Mouse (Mus musculus) heart, embryonic 13.5 days (tissue): ENCODE measurements around the gene Rnf150. TPM values are rescaled to one million over a fixed set of nuclear protein-coding genes. Genes with fewer than 3 reads are reported as not detected.
A peak's percentile ranks its signal among the peaks of the same experiment; 100 is the strongest.

Experiments used
- ATAC-seq: fragments of 200-750 bp; cut with Nextera tagmentation; 2 replicates; pipeline ENCODE4 v1.8.0; 2017; ENCODE audit warnings: moderate TSS enrichment; ENCODE audit not compliant: insufficient number of reproducible peaks, low FRiP score, low TSS enrichment; ENCODE audit errors: extremely low read depth
- H3K27ac ChIP-seq: fragments of 300-500 bp; sonication (generic); replicated peaks from 2 replicates; pipeline ENCODE4 v1.5.1; 2015; ENCODE audit warnings: moderate library complexity, mild to moderate bottlenecking, inconsistent platforms
- H3K27me3 ChIP-seq: fragments of 300-500 bp; sonication (generic); replicated peaks from 2 replicates; pipeline ENCODE4 v1.6.1; 2015; ENCODE audit warnings: mild to moderate bottlenecking, inconsistent platforms
- H3K36me3 ChIP-seq: fragments of 300-500 bp; sonication (generic); 2 replicates; pipeline ENCODE4 v1.6.1; 2015; ENCODE audit warnings: mild to moderate bottlenecking, inconsistent platforms
- H3K4me1 ChIP-seq: fragments of 300-500 bp; sonication (generic); 2 replicates; pipeline ENCODE4 v1.6.1; 2015; ENCODE audit warnings: inconsistent platforms
- H3K4me2 ChIP-seq: fragments of 300-500 bp; sonication (generic); 2 replicates; pipeline ENCODE4 v1.6.1; 2015; ENCODE audit warnings: inconsistent platforms, mild to moderate bottlenecking, moderate library complexity
- H3K4me3 ChIP-seq: fragments of 300-500 bp; sonication (generic); 2 replicates; pipeline ENCODE4 v1.5.1; 2015; ENCODE audit warnings: moderate library complexity, mild to moderate bottlenecking, inconsistent platforms
- H3K9ac ChIP-seq: fragments of 300-500 bp; sonication (generic); 2 replicates; pipeline ENCODE4 v1.6.1; 2015; ENCODE audit warnings: inconsistent platforms, mild to moderate bottlenecking, moderate library complexity
- H3K9me3 ChIP-seq: fragments of 300-500 bp; sonication (generic); 2 replicates; pipeline ENCODE4 v1.6.1; 2016; ENCODE audit warnings: inconsistent platforms
- WGBS: fragments of 180-500 bp; shearing (Covaris S2); methylation state at CpG from one replicate; pipeline ENCODE4 v1.1.7; 2015; ENCODE audit warnings: mixed read lengths; 5-methylcytosine and 5-hydroxymethylcytosine counted together
- polyA plus RNA-seq: library from polyadenylated mRNA; unstranded; fragments of >200 nt; fragmentation: Nextera tagmentation; extraction: Ambion mirVana; gene quantifications from 2 replicates; pipeline ENCODE4 v1.2.1, GENCODE M21; 2015

Rnf150 gene
- polyA plus RNA-seq, 1 experiment from 2014 or later: 0.64 TPM

DNA sequence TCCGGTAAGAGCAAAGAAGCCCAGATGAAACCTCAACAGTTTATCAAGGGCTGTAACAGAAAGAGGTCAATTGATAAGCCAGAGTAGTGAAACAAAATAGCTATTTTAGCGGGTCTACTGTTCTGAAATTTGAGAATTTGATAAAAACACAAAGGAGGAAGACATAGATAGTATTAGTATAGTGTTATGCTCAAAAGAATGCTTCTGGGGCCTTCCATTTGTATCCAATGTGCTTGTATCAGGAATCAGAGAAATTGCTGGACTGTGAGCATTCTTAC is 3.9 kb upstream of the Rnf150 start:
- no peak for ATAC-seq
- 40% methylated on average over 2 of the region's 2 CpGs for WGBS
- H3K9ac ChIP-seq: no peak overlapping the region
- 0 out of 2 replicates have a peak, but pooled peaks cover 12% of the 10 kb centered on the region for H3K27me3 ChIP-seq
- H3K9me3 ChIP-seq: peaks cover 4% of the 10 kb centered on the region; the same call in 1 of the 2 replicates
- no peak overlapping the region for H3K4me3 ChIP-seq
- H3K4me2 ChIP-seq: no peak overlapping the region
- H3K36me3 ChIP-seq: no peaks in the 10 kb centered on the region
- H3K27ac ChIP-seq: no peak overlapping the region
- H3K4me1 ChIP-seq: peaks cover 10% of the 10 kb centered on the region

DNA sequence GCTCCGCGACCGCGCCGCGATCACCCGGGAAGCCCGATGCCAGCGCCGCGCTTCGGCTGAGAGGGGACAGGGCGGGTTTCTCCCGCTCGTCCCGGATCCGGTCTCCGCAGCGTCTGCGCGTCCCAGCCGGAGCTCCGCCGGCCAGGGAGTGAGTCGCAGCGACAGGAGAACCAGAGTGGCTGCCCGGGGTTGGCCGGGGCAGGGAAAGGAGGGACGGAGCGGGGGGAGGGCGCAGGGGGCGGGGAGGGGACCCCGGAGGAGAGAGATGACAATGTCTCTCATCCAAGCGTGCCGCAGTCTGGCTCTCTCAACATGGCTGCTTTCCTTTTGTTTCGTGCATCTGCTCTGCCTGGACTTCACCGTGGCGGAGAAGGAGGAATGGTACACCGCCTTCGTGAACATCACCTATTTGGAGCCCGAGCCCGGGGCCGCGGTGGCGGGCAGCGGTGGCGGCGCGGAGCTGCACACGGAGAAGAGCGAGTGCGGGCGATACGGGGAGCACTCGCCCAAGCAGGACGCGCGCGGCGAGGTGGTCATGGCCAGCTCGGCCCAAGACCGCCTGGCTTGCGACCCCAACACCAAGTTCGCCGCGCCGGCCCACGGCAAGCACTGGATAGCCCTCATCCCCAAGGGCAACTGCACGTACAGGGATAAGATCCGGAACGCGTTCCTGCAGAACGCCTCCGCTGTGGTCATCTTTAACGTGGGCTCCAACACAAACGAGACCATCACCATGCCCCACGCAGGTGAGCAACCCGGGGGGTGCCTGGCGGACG is 777 bp downstream of the Rnf150 start:
- Histone ChIP-seq H3K4me1 (peaks cover 20% of the 10 kb centered on the region), H3K27ac (peak overlapping the region; percentile 62), H3K4me2 (peak overlapping the region; percentile 87), H3K4me3 (peak overlapping the region; percentile 84), H3K36me3 (no peaks in the 10 kb centered on the region), H3K9ac (peak overlapping the region; percentile 85), H3K27me3 (0 out of 2 replicates have a peak, but pooled peaks cover 12% of the 10 kb centered on the region), H3K9me3 (no peaks in the 10 kb centered on the region)
- under 1% methylated on average over 69 of the region's 80 CpGs for WGBS
- peak; percentile 44; the same call in 1 of the 2 replicates for ATAC-seq

- Histone ChIP-seq H3K27me3 (0 out of 2 replicates have a peak, but pooled peaks cover 12% of the 10 kb centered on the region), H3K36me3 (no peaks in the 10 kb centered on the region), H3K4me2 (peak overlapping the region; percentile 87), H3K9me3 (no peaks in the 10 kb centered on the region), H3K4me1 (peaks cover 16% of the 10 kb centered on the region), H3K27ac (no peak overlapping the region; the same call in 1 of the 2 replicates), H3K9ac (peak overlapping the region; percentile 85), H3K4me3 (peak overlapping the region; percentile 84)
- no peak for ATAC-seq
- 3% methylated on average over 10 of the region's 10 CpGs for WGBS
Observed at GRCm38 (mm10) chr8:82864521-82864818, 1.3 kb downstream of the Rnf150 start.

- H3K4me2 ChIP-seq: peak overlapping the region; percentile 87
- H3K27me3 ChIP-seq: 0 out of 2 replicates have a peak, but pooled peaks cover 12% of the 10 kb centered on the region
- H3K9ac ChIP-seq: peak overlapping the region; percentile 85
- H3K27ac ChIP-seq: no peak overlapping the region
- H3K9me3 ChIP-seq: no peaks in the 10 kb centered on the region
- 46% methylated on average over 5 of the region's 5 CpGs for WGBS
- peak overlapping the region; percentile 84 for H3K4me3 ChIP-seq
- peaks cover 20% of the 10 kb centered on the region for H3K4me1 ChIP-seq
- no peak for ATAC-seq
- H3K36me3 ChIP-seq: no peaks in the 10 kb centered on the region
Observed at GRCm38 (mm10) chr8:82865239-82865638, 2.1 kb downstream of the Rnf150 start.

- H3K4me1 ChIP-seq: peaks cover 25% of the 10 kb centered on the region
- H3K4me3 ChIP-seq: no peak overlapping the region
- no peak overlapping the region for H3K4me2 ChIP-seq
- H3K9ac ChIP-seq: no peak overlapping the region
- H3K36me3 ChIP-seq: no peaks in the 10 kb centered on the region
- 53% methylated on average over 1 of the region's 1 CpGs for WGBS
- no peak overlapping the region for H3K27ac ChIP-seq
- no peak for ATAC-seq
- H3K9me3 ChIP-seq: no peaks in the 10 kb centered on the region
- H3K27me3 ChIP-seq: 0 out of 2 replicates have a peak, but pooled peaks cover 9% of the 10 kb centered on the region
Observed at GRCm38 (mm10) chr8:82866251-82866650, 3.1 kb downstream of the Rnf150 start.

DNA sequence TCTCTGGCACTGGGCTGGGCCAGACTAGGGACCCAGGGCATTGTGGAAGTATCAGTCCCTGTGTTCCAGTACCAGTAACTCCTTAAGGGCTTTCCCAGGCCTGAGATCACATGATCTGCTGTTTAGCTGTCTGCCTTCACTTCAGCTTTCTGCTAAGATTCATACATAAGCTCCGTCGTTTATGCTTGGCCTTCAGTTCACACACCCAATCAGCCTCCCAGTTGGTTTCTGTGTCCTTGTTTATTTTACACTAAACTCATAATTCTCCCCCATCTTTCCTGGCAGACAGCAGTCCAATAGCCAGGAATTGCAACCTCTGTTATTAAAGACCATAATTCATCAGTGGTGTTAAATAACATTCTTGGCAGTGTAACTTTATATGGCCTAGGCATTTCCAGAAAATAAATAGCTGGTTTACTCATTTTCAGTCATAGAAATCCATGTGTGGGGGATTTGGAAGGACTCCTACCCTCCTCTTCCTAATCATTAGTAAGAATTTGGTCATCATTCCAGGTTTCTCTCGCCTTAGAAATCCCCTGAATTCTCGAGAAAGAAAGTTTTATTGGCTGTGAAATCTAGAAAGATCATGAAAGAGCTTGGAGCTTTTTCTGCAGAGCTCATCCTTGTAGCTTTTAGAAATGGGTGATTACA is 7.8 kb downstream of the Rnf150 start:
- Histone ChIP-seq H3K4me3 (no peak overlapping the region), H3K9me3 (no peaks in the 10 kb centered on the region), H3K27me3 (no peaks in the 10 kb centered on the region), H3K36me3 (no peaks in the 10 kb centered on the region), H3K9ac (no peak overlapping the region), H3K27ac (no peak overlapping the region), H3K4me2 (no peak overlapping the region), H3K4me1 (peaks cover 21% of the 10 kb centered on the region)
- ATAC-seq: no peak
- WGBS: 69% methylated on average over 4 of the region's 4 CpGs

DNA sequence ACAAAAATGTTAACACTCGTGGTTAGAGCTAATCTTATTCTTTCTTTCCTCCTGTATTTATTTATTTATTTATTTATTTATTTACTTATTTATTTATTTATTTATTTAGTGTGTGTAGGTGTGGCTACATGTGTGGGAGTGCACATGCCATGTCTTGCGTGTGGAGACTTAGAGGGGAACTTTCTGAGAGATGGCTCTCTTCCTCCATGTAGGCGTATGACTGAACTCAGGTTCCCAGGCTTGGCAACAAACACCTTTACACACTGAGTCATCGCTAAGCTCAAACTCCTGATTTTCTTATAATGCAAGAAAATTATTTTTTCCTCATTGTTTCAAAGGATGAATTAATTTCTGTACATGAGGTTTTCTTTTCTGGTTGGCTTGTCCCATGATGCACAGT is 8.8 kb downstream of the Rnf150 start:
- Histone ChIP-seq H3K9ac (no peak overlapping the region), H3K4me3 (no peak overlapping the region), H3K27me3 (no peaks in the 10 kb centered on the region), H3K36me3 (no peaks in the 10 kb centered on the region), H3K27ac (no peak overlapping the region), H3K4me1 (peaks cover 27% of the 10 kb centered on the region), H3K4me2 (no peak overlapping the region), H3K9me3 (no peaks in the 10 kb centered on the region)
- WGBS: 70% methylated on average over 4 of the region's 4 CpGs
- no peak for ATAC-seq

- Histone ChIP-seq H3K27me3 (no peaks in the 10 kb centered on the region), H3K4me3 (no peak overlapping the region), H3K9me3 (no peaks in the 10 kb centered on the region), H3K27ac (no peak overlapping the region), H3K36me3 (no peaks in the 10 kb centered on the region), H3K9ac (no peak overlapping the region), H3K4me2 (no peak overlapping the region), H3K4me1 (peaks cover 32% of the 10 kb centered on the region)
- ATAC-seq: no peak
- 73% methylated on average over 2 of the region's 2 CpGs for WGBS
Observed at GRCm38 (mm10) chr8:82874102-82874501, 10.9 kb downstream of the Rnf150 start.

DNA sequence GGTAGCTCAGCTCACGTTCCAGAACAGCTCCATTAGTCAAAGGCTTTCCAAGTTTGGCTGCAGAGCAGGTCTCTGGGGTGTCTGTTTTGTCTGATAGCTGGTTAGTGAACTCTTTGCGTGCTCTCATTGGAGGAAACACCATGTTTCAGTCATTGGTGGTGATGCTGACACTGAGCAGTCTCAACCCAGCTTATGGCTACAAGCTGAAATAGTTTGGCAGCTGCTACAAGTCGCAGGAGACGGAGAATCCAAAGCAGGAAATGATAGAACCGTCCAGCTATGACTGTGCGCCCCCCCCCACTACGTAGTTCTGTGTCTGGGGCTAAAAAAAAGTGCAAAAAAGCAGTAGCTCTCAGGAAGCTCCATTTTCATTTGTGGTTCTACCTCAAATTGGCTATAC is 12.0 kb downstream of the Rnf150 start:
- Histone ChIP-seq H3K27me3 (no peaks in the 10 kb centered on the region), H3K9me3 (no peaks in the 10 kb centered on the region), H3K4me3 (no peak overlapping the region), H3K9ac (no peak overlapping the region), H3K27ac (peak overlapping the region; percentile 72), H3K4me1 (peaks cover 27% of the 10 kb centered on the region), H3K4me2 (peak overlapping the region; percentile 27), H3K36me3 (no peaks in the 10 kb centered on the region)
- ATAC-seq: no peak
- WGBS: 28% methylated on average over 7 of the region's 7 CpGs

DNA sequence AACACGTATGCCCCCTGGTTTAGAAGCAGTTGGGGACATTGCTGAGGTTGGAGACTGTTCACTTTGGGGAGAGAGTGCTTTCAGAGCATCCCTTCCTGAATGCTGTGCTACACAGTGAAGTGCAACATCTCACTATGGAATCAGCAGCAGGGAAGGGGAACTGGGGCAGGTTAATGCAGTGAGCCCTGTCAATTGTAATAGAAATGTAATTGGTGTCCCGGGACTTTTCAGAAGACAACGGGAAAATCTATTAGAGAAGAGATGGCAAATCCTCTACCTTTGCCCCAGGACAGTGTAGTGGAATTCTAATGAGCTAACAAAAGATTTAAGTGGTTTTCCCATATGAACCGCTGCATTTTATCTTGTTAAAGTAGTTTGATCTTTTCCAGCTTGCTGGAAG is 21.3 kb downstream of the Rnf150 start:
- no peak overlapping the region for H3K4me2 ChIP-seq
- H3K27me3 ChIP-seq: no peaks in the 10 kb centered on the region
- H3K9me3 ChIP-seq: no peaks in the 10 kb centered on the region
- H3K36me3 ChIP-seq: no peaks in the 10 kb centered on the region
- no peak overlapping the region for H3K9ac ChIP-seq
- 41% methylated on average over 4 of the region's 4 CpGs for WGBS
- H3K27ac ChIP-seq: no peak overlapping the region
- H3K4me3 ChIP-seq: no peak overlapping the region
- ATAC-seq: no peak
- peaks cover 16% of the 10 kb centered on the region for H3K4me1 ChIP-seq

DNA sequence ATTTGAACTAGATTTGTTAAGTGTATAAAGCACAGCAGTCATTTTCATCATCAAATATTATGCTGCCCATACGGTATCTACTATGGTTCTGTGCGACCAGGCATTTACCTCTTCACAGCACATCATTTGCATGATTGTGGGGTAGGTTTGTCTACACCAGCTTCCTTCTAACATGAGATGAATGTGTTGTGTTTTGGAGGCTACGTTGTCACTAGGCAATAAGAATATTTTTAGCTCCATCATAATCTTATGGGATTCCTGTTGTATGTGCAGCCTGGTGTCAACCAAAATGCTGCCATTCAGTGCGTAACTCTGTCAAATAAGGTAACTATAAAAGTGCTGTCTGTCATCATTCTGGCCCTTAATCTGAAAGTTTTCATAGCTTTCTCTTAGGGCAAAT is 24.1 kb downstream of the Rnf150 start:
- 63% methylated on average over 4 of the region's 4 CpGs for WGBS
- peaks cover 16% of the 10 kb centered on the region for H3K4me1 ChIP-seq
- no peak overlapping the region for H3K27ac ChIP-seq
- no peak for ATAC-seq
- H3K4me2 ChIP-seq: no peak overlapping the region
- no peaks in the 10 kb centered on the region for H3K36me3 ChIP-seq
- H3K9me3 ChIP-seq: no peaks in the 10 kb centered on the region
- H3K27me3 ChIP-seq: no peaks in the 10 kb centered on the region
- H3K9ac ChIP-seq: no peak overlapping the region
- no peak overlapping the region for H3K4me3 ChIP-seq
